Mouse (Mus musculus) heart, adult 2 months (tissue): ENCODE measurements at regions not wholly inside any gene's neighbourhood (a gene's known extent, or its start where the extent isn't known, plus 50 kb on each side); places are given as distances from the start of the nearest gene placed in this dataset.

ENCODE experiments used
- DNase-seq, 2 experiments: peaks; one replicate each; pipeline ENCODE4 v3.0.0; 2021
- H3K27ac ChIP-seq: fragments of 200-600 bp; 2 replicates; pipeline ENCODE4 v1.8.1; 2022
- H3K27me3 ChIP-seq: fragments of 200-500 bp; 2 replicates; pipeline ENCODE4 v1.6.1; 2012; ENCODE audit warnings: mild to moderate bottlenecking, low read length, inconsistent platforms, mixed read lengths; ENCODE audit not compliant: control insufficient read depth, insufficient read depth
- H3K36me3 ChIP-seq: fragments of 200-500 bp; 2 replicates; pipeline ENCODE4 v1.6.1; 2012; ENCODE audit warnings: low read length, inconsistent platforms; ENCODE audit not compliant: control insufficient read depth, insufficient read depth
- H3K4me1 ChIP-seq: fragments of 200-500 bp; 2 replicates; pipeline ENCODE4 v1.6.1; 2011; ENCODE audit warnings: low read length; ENCODE audit not compliant: control insufficient read depth, insufficient read depth
- H3K4me3 ChIP-seq: fragments of 200-600 bp; 2 replicates; pipeline ENCODE4 v1.8.1; 2022
- H3K79me2 ChIP-seq: fragments of 200-500 bp; replicated peaks from 2 replicates; pipeline ENCODE4 v1.6.1; 2012; ENCODE audit warnings: mild to moderate bottlenecking, inconsistent platforms, low read length, moderate library complexity, mixed read lengths; ENCODE audit not compliant: control insufficient read depth, insufficient read depth
- H3K9ac ChIP-seq: fragments of 200-500 bp; 2 replicates; pipeline ENCODE4 v1.6.1; 2012; ENCODE audit warnings: low read depth, mild to moderate bottlenecking, control low read depth, inconsistent platforms, low read length, mixed read lengths
- CTCF ChIP-seq: fragments of 200-600 bp; IDR thresholded peaks from 2 replicates; pipeline ENCODE4 v1.8.1; 2022; ENCODE audit warnings: antibody characterized with exemption, mild to moderate bottlenecking, moderate library complexity
- EP300 ChIP-seq: fragments of 200-500 bp; IDR thresholded peaks from 2 replicates; pipeline ENCODE4 v1.6.1; 2011; ENCODE audit warnings: low read depth, low read length, control low read depth; ENCODE audit not compliant: insufficient read depth
- POLR2A ChIP-seq: fragments of 200-500 bp; IDR thresholded peaks from 2 replicates; pipeline ENCODE4 v1.6.1; 2011; ENCODE audit warnings: mild to moderate bottlenecking, low read depth, low read length, control low read depth; ENCODE audit not compliant: insufficient read depth
- WGBS: fragments of 180-500 bp; shearing (Covaris S2); methylation state at CpG from one replicate; pipeline ENCODE4 v1.1.7; 2018; 5-methylcytosine and 5-hydroxymethylcytosine counted together
- intact Hi-C: fragments of 180-260 bp; cut with DNase I; formaldehyde crosslinking; loops from one replicate; pipeline ENCODE4 v1.15.1; 2025

GRCm38 (mm10) chr9:67610696-67611095 is 51.2 kb upstream of the Tln2 start:
- no peaks in the 10 kb centered on the region for H3K27me3 ChIP-seq
- TF ChIP-seq EP300 = no peak
- TF ChIP-seq CTCF = no peak
- TF ChIP-seq POLR2A = no peak

DNA sequence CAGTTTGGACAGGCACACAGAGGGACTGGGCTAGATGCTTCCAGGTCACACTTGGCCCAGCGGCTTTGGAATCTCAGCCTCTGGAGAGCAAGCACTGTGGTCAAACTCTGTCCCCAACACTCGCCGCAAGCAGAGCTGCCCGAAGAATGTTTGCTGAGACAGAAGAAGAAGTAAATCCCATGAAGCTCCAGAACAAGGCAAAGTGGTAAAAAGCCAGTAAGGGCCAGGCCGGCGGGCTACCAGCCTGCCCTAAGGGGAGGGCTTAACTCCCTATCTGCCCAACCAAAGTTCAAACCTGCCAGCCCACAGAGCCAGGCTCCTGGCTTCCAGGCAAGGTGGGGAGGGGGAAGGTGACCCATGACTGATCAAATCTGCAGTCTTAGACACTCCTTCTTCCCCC is 52.2 kb upstream of the Tln2 start:
- Histone ChIP-seq H3K79me2 (no peaks in the 10 kb centered on the region; the same call in 1 of the 2 replicates), H3K27ac (no peak overlapping the region), H3K4me3 (no peak overlapping the region), H3K27me3 (no peaks in the 10 kb centered on the region), H3K9ac (no peak overlapping the region), H3K36me3 (no peaks in the 10 kb centered on the region), H3K4me1 (no peaks in the 10 kb centered on the region)
- intact Hi-C loops = no loop called here
- 68% methylated on average over 6 of the region's 6 CpGs for WGBS
- no peak for TF ChIP-seq POLR2A
- no peak for DNase-seq

More at GRCm38 (mm10) chr9:67610696-67611095, 51.2 kb upstream of the Tln2 start:
- no peak overlapping the region for H3K4me3 ChIP-seq
- 90% methylated on average over 6 of the region's 6 CpGs for WGBS
- no peak for DNase-seq
- intact Hi-C loops = no loop called here
- H3K9ac ChIP-seq = no peak overlapping the region
- peaks cover 4% of the 10 kb centered on the region; the same call in 1 of the 2 replicates for H3K4me1 ChIP-seq
- H3K79me2 ChIP-seq = no peaks in the 10 kb centered on the region; the same call in 1 of the 2 replicates
- H3K27ac ChIP-seq = no peak overlapping the region
- H3K36me3 ChIP-seq = no peaks in the 10 kb centered on the region

GRCm38 (mm10) chr9:67612101-67612500 is 52.6 kb upstream of the Tln2 start:
- Histone ChIP-seq H3K4me3 (no peak overlapping the region), H3K27ac (no peak overlapping the region), H3K36me3 (no peaks in the 10 kb centered on the region), H3K79me2 (no peaks in the 10 kb centered on the region; the same call in 1 of the 2 replicates), H3K27me3 (no peaks in the 10 kb centered on the region), H3K4me1 (no peaks in the 10 kb centered on the region), H3K9ac (no peak overlapping the region)
- DNase-seq = no peak
- 78% methylated on average over 2 of the region's 2 CpGs for WGBS
- intact Hi-C loops = no loop called here
- TF ChIP-seq CTCF (no peak), POLR2A (no peak), EP300 (no peak)

DNA sequence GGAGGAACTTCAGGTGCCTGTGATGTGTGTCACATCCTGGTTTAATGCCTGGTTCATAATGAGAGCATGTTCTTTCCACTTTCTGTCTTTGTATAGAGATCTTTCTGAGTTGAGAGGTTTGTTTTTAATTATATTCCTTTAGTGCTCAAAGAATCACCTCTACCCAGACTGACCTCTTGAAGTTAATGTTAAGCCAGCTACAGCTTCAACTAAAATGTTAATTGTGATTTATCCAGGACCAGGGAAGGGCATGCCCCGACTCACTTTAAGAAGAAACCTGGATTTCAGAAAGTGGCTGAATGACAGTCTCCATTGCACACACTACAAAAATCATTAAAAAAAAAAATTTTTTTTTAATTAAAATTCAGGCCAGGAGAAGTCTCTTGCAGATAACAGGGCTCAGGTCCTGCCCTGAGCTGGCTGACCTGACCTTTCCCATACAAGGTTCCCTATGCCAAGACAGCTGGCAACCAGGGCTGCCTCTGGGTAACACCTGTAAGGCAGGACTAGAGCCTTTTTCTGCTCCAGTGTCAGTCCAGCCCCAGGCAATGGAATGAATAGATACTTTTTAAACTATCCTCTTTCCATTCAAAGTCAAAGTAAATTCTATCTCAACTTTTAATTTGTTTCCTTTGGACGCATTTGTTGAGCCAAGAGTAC is 54.7 kb upstream of the Tln2 start:
- Histone ChIP-seq H3K9ac (no peak overlapping the region), H3K4me1 (no peaks in the 10 kb centered on the region), H3K36me3 (no peaks in the 10 kb centered on the region), H3K27ac (no peak overlapping the region), H3K79me2 (no peaks in the 10 kb centered on the region; the same call in 1 of the 2 replicates), H3K4me3 (no peak overlapping the region), H3K27me3 (no peaks in the 10 kb centered on the region)
- 76% methylated on average over 2 of the region's 2 CpGs for WGBS
- intact Hi-C loops = no loop called here
- no peak for DNase-seq
- TF ChIP-seq EP300 (no peak), POLR2A (no peak), CTCF (no peak)

GRCm38 (mm10) chr9:67616207-67616606 is 56.7 kb upstream of the Tln2 start:
- Histone ChIP-seq H3K79me2 (no peaks in the 10 kb centered on the region), H3K27me3 (no peaks in the 10 kb centered on the region), H3K36me3 (no peaks in the 10 kb centered on the region), H3K4me3 (no peak overlapping the region), H3K4me1 (no peaks in the 10 kb centered on the region), H3K9ac (no peak overlapping the region), H3K27ac (no peak overlapping the region)
- DNase-seq = no peak
- WGBS = 93% methylated on average over 2 of the region's 2 CpGs
- intact Hi-C loops = no loop called here
- TF ChIP-seq CTCF (no peak), POLR2A (no peak), EP300 (no peak)

DNA sequence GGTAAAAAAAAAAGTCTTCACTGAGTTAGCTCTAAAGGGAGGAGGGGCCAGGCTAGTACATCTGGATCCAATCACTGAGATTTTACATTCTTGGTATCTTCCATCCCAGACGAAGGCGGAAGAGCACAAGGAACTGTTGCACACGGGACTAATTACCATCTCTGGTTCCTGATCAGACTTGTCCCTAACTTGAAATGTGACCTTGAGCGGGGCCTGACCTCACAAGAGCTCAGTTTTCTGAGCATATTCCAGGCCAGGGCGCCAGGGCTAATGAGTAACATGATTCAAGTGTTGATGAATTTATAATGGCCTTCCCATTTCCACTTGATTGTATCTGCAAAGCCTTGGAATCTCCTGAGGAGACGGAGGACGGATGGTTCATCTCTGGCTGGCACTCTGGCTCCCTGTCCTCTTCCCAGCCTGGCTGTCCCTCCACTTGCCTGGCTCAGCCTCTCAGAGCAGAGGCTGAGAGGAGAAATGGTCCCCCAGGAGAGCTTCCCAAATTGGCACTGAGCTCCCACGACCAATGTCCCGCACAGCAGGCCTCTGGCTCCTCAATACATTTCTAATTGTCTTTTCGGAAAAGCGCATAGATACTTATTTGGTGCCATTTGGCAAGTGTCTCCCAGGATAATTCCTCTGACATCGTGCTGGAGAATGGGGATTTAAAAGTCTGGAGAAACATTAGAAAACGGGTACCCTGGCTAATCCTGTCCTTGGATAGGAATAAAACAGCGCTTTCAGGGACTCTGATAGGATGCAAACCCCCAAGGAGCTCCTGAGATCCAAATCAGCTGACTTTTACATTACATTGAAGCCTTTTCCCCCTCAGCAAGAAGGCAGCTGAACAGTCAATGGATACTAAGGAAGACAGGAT is 58.1 kb upstream of the Tln2 start:
- H3K36me3 ChIP-seq = no peaks in the 10 kb centered on the region
- TF ChIP-seq POLR2A (no peak), CTCF (no peak), EP300 (no peak)
- WGBS = 59% methylated on average over 14 of the region's 14 CpGs
- no peaks in the 10 kb centered on the region for H3K27me3 ChIP-seq
- intact Hi-C loops = no loop called here
- H3K79me2 ChIP-seq = no peaks in the 10 kb centered on the region
- H3K9ac ChIP-seq = no peak overlapping the region
- no peaks in the 10 kb centered on the region for H3K4me1 ChIP-seq
- no peak overlapping the region for H3K4me3 ChIP-seq
- no peak overlapping the region for H3K27ac ChIP-seq
- no peak for DNase-seq
